Mouse (Mus musculus): ENCODE measurements around the gene Zdhhc6.

DNA sequence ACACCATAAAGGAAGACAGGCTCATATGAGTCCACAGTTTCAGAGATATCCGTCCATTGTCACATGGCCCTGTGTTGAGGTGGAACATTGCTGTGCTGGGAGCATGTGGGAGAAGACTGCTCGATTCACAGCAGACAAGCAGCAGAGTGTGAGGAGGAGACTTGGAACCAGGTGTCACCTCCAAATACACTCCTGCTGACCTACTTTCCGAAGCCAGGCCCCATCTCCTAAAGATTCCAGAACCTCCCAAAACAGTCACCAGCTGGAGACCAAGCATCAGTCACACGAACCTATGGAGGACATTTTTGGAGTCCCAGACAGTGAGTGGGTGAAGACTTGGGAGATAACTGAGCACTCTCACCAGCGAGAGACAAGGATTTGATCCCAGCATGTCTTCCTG is 79.3 kb downstream of the Zdhhc6 start:
- TF ChIP-seq CTCF (IDR thresholded peaks at IDR 0.05; ENCODE audit: insufficient read depth, low read depth, low read length) (no peak), POLR2A (IDR thresholded peaks at IDR 0.05; ENCODE audit: insufficient read depth, low read depth, low read length) (no peak)

All from olfactory bulb, adult 2 months (tissue).